11 mouse cellular contexts compared by ENCODE assay signal in genomic region chr1:144078446-144078845, GRCm38 (mm10).
"Had no signal": no experiment of that assay in that cellular context is flagged by ENCODE, and none has a peak within 500 bp of the region (broad histone marks: within the 10 kb centered on the region; RNA-seq: fewer than 3 reads in every experiment).

No protein-coding gene starts in this region.

- H3K27me3 ChIP-seq: intestine, embryonic 15.5 days; liver, embryonic 13.5 days; lung, embryonic 15.5 days; megakaryocyte, embryonic 14.5 days; midbrain, embryonic 12.5 days had no signal

- H3K4me2 ChIP-seq: intestine, embryonic 15.5 days; liver, embryonic 13.5 days; lung, embryonic 15.5 days; midbrain, embryonic 12.5 days had no signal

- H3K4me1 ChIP-seq: intestine, embryonic 15.5 days; liver, embryonic 13.5 days; lung, embryonic 15.5 days; megakaryocyte, embryonic 14.5 days; midbrain, embryonic 12.5 days had no signal

- DNase-seq: liver; liver, embryonic 13.5 days; liver, postnatal 0 days; lung, postnatal 14 days; right cerebral cortex, postnatal 14 days; thymus, postnatal 14 days had no signal

- H3K9me3 ChIP-seq: intestine, embryonic 15.5 days; liver, embryonic 13.5 days; lung, embryonic 15.5 days; megakaryocyte, embryonic 14.5 days; midbrain, embryonic 12.5 days had no signal

- H3K27ac ChIP-seq: intestine, embryonic 15.5 days; liver, embryonic 13.5 days; lung, embryonic 15.5 days; macrophage; midbrain, embryonic 12.5 days had no signal

- H3K9ac ChIP-seq: intestine, embryonic 15.5 days; liver, embryonic 13.5 days; liver, postnatal 0 days; lung, embryonic 15.5 days; midbrain, embryonic 12.5 days had no signal

- H3K36me3 ChIP-seq: intestine, embryonic 15.5 days; liver, embryonic 13.5 days; lung, embryonic 15.5 days; midbrain, embryonic 12.5 days had no signal

- ATAC-seq: intestine, embryonic 15.5 days; liver, postnatal 0 days had no signal

- H3K4me3 ChIP-seq: intestine, embryonic 15.5 days; liver, embryonic 13.5 days; lung, embryonic 15.5 days; megakaryocyte, embryonic 14.5 days; midbrain, embryonic 12.5 days had no signal
